Mouse (Mus musculus) heart, postnatal 14 days (tissue): ENCODE results near the gene Veph1. TPM values are rescaled to one million over a fixed set of nuclear protein-coding genes. Genes with fewer than 3 reads are reported as not detected.

ENCODE experiments used
- DNase-seq, 2 experiments: peaks; one replicate each; pipeline ENCODE4 v3.0.0; 2021 to 2022
- intact Hi-C: fragments of 180-260 bp; cut with DNase I; formaldehyde crosslinking; loops from one replicate; pipeline ENCODE4 v1.15.1; 2025
- long read RNA-seq, 2 experiments: library from polyadenylated mRNA; stranded (forward); transcript quantifications; one replicate each; pipeline ENCODE4 v2.0.0; 2021
- total RNA-seq, 2 experiments: library from RNA; stranded (reverse); gene quantifications; 2 replicates each; pipeline ENCODE4 v1.2.3; 2021

Veph1 gene
- total RNA-seq: under 1 TPM; 0.12 TPM
- long read RNA-seq, experiment 1: 0 reads
- long read RNA-seq, experiment 2, partial matches to known transcripts: 0 of 2 reads
- long read RNA-seq, experiment 2, other reads (novel, unspliced or antisense): 2 of 2 reads

DNA sequence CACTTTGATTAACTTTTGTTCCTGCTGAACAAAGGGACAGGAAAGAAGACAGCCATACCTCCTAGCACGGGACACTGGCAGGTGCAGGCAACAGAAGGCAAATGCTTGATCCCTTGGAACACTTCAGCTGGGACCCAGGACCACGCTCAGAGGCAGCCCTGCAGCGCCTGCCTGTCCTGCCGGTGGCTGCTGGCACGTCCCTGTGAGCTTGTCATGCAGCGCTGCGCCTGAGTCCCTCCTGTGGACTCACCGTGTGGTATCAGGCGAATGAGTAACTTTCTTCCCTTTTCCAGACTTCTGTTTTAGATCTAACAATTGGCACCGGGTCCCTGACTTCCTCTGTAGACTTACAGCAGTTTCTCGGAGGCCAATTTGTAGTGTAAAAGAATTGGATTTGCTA is at the start of gene Veph1:
Veph1 (minus strand) TSS at position 293 of the 400 bp plus-strand sequence.
- no peak for DNase-seq
- intact Hi-C loops: no loop called here

DNA sequence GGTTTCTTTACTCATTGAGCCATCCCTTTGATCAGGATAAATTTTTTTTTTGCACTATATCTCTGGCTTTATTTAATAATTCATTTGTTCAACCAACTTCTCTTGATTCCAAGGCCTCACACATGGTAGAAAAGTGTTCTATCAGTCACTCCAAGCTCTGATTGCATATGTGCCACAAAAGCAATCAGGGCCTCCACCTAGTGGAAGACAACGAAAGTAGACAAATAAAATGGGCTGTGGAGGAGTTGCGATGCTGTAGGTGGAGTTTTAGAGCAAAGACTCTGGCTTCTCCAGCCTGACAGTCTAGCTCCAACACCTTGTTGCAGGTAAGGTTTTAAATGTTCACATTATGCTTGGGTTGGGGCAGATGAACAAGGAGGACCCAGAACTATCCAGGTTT is 44.1 kb upstream of the Veph1 start:
- no peak for DNase-seq
- intact Hi-C loops: no loop called here

DNA sequence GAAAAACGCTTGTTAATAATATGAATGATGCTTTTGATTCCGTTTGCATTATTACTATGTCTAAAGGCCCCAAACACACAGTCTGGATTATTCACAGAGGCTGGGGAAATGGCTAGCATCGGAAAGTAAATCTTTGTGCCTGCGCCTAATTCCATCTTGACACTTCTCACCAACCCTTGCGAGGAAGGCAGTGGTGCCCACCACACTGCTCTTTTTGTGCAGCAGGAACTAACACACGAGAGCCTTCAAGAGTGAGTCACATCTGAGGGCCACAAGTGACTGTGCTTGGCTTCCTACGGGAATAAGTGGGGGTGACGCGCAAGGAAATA is 35.7 kb upstream of the Veph1 start:
- DNase-seq: no peak
- intact Hi-C loops: loop anchor here (1.0 to 5.0 kb wide), 2 partner anchors 935 to 1012 kb away; no protein-coding TSS in a partner anchor

DNA sequence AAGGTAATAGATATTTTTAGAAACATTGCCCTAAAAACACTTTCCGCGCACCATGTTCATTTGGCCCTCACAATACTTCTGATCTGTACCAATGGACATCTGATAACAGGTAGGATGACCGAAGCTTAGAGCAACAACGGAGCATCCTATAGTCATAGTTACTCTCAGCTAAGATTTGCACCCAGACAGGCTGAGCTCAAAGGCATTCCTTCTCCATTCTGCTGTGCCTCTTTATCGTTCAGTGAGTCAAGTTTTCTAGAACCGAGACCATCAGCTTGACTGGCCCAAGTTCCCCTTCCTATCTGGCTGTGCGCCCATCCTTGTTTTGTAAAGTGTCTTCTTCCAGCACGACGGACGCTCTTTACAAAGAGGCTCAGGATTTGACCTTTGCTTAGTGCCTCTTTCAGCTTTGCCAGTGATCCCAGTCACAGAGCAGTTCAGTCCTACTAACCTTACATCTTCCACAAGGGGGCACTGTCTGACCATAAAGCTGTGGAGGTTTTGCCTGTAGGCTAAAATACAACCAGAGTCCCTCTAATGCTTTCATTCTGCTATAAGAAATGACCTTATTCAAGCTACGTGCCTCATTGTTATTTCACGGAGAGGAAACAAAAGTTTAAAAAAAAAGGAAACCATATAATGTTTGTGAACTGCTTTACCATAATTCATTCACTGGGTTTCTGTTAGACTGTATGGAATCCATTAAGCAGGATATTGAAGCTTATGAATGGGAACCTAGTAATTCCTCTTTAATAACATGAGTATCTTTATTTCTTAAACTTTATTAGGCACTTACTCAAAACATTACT is 35.2 kb upstream of the Veph1 start:
- peak; percentile 41 to 77 for DNase-seq
- intact Hi-C loops: loop anchor here (1.0 to 5.0 kb wide), 2 partner anchors 936 to 1013 kb away; no protein-coding TSS in a partner anchor

DNA sequence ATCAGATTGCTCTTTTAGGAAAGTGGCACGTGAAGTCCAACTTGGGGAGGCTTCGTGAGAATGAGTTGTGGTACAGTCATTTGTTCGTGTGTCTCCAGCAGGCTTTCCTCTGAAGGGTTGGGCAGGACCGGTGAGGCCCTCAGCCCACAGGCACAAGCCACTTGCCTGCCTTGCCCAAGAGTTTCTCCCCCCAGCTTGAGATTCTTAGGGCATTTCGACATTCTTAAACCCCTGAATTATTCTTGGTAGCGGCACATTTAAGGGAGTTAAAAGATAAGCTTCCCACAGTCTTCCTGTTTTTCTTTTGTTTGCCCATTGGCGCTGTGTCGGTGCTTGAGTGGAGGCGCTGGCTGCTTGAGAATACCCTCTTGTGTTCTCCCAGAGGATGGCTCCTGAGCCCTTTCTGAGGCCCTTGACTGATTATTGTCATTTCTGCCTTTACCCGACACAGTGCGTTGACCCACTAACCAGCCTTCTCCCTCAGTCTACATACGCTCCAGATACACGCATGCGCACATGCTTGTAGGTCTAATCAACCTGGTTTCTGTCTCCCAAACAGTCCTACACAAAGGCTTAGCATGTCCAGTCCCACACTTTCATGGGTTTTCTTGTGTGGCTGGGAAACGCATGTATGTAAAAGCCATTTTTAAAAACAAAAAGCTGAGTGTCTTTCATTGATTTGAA is 34.4 kb upstream of the Veph1 start:
- intact Hi-C loops: loop anchor here (5.0 kb wide), 1 partner anchor 936 kb away; no protein-coding TSS in a partner anchor
- no peak for DNase-seq

DNA sequence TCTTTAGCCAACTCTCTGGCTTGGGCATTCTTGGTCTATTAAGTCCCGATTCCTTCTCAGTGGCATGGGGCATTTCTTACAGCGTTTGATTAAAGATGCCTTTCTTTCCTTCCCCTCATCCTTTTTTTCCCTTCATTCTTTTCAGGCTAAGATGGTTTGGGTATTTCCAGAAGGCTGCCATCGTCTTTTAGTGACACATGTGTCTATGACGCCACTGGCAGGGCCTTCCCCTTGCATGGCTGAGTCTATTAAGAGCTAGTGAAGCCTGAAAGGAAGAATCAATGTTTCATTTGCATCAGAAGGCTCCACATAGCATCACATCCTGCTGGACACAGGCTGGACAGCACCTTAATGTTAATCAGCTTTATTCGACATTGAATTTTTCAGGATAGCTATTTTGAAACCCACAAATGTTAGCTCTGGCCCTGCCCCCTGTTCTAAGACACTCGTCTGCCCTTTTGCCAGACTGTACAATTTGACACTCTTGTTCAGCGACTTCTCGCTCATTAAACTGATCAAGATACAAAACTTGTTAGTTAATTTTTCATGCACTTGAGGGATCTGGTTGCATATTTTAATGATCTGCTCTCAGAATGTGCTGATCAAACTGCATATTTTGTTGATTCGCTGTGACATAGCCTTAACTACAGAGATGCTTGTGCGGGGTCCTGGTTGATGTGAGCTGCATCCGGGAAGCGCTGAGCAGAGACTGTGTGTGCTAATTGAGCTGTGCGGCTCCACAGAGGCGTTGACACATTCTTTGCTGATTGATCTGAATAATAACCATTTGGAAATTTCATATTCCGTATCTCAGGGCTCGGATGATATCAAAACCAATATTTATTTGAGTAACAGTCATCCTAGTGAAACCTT is 29.6 kb upstream of the Veph1 start:
- intact Hi-C loops: no loop called here
- no peak for DNase-seq

DNA sequence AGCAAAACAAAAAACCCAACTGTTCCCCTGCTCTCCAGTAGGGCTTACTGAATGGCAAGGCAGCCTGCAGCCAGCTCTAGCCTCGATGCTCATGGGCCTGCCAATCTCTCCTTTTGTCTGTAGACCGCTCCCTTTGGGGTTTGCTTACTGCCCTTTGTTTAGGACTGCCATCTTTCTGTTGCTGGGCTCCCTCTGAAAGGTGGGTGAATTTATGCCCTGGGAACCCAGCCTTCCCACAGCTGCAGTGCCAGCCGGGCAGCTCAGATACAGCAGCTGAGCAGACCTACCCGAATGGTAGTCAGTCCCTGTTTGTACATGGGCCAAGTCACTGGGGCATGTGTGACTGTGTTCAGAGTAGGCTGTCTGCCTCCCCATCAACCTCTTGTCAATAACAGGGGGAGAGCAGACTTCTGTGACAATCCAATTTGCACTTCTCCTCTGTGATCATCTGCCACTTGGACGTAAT is 28.9 kb upstream of the Veph1 start:
- no peak for DNase-seq
- intact Hi-C loops: no loop called here

DNA sequence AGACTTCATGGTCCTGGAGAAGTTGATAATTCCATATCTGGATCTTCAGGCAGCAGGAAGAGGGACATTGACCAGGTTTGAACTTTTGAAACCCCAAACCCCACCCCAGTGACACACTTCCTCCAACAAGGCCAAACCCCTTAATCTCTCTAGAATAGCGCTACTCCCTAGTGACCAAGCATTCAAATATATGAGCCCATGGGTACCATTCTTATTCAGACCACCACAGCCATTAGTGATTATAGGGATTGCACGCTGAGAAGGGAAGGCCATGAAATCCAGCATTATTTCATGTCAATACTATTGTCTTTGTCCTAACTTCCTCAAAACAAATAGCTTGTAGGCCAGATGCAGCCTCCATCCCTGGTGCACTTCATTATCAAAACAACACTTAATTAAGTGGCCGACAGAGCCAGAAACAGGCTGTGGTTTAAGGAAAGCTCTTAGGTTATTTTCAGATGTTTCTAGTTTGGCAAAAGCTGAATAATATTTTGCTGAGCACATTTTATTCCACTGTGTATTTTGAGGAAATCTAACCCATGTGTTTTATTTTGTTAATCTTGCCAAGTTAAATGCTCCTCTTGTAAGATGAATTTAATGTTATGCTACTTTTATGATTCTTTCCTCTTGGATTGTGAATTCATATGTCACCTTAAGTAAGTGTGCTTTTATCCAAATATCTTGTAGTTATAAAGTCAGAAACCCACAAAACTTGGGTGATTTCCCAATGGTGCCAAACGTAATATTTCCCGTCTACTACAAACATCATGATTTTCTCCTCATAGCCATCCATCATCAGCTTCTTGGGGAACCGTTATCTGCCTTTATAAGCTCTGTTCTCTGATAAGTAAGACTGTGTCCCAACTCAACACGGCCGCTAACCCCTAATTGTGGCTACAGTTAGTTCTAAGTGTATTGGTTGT is 18.4 kb upstream of the Veph1 start:
- no peak for DNase-seq
- intact Hi-C loops: no loop called here

DNA sequence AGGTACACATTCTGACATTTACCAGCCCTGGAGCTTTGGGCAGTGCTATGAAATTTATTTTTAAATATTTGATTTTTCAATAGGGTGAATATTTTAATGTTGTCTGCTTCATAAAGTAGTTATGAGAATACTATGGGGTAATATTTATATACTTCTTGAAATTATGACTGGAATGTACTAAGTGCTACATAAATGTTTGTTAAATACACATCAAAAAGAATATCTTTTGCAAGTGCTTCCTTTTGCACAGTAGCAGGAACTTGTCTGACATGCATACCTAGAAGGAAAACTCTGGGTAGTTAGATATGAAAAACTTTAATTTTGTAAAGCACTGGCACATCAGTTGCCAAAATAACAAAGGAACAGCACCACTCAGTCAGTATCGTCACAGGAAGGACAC is 13.9 kb upstream of the Veph1 start:
- DNase-seq: no peak
- intact Hi-C loops: no loop called here

DNA sequence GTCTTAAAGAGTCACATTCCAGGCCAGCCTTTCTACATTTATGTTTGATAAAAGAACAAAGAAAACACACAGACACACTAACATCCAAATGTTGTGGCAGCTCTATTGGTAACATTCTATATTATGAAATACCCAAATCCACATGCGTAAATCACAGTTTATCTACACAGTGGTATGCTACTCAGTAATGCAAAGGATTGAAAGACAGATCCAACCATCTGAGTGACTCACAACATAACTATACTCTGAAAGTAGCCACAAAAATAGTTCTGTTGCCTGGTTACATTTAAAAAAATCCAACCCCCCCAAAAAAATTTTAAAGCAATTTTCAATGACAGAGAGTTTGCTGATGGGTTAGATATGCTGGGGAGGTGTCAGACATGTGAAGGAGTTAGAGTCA is 12.9 kb upstream of the Veph1 start:
- no peak for DNase-seq
- intact Hi-C loops: no loop called here

DNA sequence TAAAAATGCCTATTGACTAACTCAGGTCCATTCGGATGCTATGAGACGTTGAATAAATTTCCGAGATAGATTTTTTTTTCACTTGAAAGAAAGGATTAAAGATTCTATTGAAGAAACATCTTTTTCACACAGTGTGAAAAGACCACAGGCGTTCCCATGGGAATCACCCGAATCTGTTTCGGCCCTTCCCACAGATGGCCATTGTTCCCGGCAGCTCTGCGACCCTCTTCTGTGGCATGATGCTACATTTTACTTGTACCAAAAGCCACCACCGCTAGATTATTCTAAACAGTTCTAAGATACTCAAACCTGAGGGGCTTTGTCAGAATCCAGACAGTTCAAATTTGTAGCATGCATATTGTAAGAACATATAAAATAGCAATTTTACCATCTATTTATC is 1.4 kb downstream of the Veph1 start:
- intact Hi-C loops: no loop called here
- DNase-seq: no peak

DNA sequence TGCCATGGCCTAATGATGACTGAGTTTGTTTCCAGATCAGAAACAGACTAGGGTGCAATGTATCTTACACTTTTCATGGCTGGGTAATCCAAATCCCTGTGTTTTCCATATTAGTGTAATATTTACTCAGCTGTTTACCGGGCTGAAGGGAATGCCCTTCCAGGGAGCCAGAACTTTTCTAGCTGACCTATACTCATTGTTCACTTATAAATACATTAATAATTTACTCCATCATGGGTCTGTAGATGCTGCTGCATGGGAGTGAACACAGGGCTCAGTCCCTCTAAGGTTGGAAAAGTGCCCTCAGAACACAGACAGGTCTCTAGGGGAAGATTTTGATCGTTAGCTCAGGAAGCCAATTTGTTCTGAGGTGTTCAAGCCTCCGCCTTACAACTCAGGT is 1.9 kb downstream of the Veph1 start:
- intact Hi-C loops: no loop called here
- no peak for DNase-seq

DNA sequence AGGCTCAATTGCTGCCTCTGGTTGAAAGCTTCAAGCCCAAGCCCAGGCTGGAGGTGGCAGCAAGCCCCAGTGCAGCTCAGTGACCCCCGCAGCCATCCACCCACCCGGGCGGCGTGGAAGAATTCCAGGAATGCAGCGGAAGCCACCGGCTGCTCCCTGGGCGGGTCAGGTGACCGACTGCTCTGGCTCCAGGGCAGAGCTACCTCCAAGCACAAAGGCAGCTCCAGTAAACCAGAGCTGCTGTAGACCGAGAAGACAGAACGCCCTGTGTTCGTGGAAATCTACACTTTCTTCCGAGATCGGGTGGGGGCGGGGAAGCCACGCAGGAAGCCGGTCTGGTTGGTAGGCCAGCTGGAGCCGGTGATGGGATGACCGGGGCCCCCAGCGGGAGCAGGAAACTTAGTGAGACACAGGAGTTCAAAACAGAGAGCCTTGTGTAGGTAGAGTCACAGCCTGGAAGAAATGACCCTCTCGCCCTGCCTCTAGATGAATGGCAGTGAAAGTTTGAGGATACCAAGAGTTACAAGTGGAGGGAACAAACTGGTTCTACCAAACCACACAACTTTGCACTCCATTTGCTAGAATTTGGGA is 4.2 kb downstream of the Veph1 start:
- intact Hi-C loops: no loop called here
- DNase-seq: peak; percentile 19 to 47

DNA sequence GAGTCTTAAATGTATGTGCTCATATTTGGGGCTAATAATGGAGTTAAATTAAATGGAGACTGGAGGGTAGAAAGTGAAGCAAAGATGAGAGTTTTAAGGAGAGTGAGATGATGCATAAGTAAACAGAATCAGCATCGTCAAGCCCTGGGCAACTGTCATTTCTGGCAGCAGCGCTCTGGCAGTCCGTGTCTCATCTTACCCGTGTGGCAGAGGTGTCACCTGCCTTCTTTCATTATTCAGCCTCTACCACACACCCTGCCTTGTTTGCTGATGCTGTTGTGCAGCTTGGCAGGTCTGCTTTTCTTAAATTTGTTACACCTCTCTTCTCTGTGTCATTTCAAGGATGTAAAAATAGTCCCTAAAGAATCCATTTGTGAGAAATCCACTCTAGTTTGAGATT is 33.4 kb downstream of the Veph1 start:
- intact Hi-C loops: loop anchor here (2.0 kb wide), 1 partner anchor 258 kb away; no protein-coding TSS in a partner anchor
- DNase-seq: no peak

DNA sequence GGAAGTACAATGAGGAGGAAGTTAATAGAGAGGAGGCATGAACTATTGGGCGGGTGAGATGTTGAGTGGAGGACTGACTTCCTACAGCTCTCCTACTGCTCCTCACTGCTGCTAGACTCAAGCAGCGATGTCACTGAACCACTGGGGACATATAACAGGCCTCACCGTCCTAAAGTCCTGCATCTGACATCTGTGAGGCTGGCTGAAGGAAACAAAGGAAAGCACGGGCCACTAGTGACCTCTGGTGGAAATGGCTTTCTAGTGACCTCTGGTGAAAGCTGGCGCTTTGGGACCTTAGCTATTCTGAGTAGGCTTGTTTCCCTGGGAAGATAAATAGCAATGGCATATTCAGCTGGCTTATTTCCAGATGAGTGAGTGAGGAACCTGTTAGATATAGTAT is 34.3 kb downstream of the Veph1 start:
- intact Hi-C loops: loop anchor here (2.0 kb wide), 1 partner anchor 258 kb away; no protein-coding TSS in a partner anchor
- peak; percentile 20 to 45 for DNase-seq

DNA sequence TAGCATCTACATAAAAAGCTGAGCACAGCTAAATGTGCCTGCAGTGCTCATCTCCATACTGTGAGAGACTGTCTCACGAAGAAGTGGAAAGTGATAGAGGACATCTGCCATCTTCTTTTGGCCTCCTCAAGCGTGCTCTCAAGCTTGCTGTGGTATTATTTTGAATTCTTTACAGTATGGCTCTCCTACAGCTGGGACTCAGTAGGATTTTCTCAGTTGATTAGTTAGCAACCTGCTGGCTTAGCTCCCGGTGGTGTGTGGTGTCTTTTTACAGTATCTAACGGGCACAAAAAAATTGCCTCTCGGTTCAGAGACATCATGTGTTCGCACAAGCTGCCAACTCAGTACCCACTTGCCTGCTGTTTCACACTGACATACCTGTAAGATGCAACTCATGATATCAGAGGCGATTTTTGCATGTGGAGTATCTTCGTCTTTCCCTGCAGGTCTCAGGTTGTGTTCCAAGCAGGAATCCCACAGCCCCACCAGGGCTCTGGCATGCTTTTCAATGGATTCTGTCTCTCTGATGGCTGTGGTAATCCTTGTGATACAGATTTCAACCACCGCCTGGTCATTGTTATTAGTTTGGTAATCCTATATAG is 42.0 kb downstream of the Veph1 start:
- no peak for DNase-seq
- intact Hi-C loops: no loop called here

DNA sequence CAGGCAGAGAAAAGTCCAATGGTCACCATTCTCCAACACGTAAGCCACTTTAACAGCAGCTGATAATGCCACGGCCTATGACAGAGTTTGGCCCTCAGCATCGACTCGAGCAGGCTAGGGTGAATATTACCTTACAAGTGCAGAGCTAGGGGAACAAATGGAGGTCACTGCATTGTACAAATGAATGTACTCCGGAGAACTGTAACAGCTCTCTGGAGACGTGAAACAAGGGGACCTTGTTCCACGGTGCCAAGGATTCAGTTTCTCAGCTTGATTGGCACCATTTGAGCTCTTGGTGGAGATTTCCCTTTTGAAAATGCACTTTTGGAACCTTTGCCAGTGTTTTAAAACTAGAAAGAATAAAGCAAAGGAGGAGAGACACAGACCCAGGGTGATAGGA is 44.8 kb downstream of the Veph1 start:
- DNase-seq: no peak
- intact Hi-C loops: no loop called here

DNA sequence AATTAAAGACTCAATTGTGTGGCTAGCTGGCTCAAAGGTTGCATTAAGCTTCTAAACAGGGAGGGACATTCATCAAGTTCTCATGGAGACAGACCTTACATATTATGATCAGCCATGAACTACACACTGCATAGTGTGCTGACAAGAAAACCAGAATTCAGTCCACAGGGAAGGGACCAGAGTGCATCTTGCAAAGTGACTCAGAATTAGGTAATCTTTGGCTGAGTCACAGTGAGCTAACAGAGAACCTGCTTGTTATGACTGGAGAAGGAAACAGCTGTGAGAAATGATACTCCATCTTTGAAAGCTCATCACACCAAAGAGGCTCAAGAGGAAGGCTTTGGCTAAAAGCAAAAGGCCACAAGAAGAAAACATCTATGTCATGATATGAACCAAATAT is 56.2 kb downstream of the Veph1 start:
- intact Hi-C loops: no loop called here
- DNase-seq: no peak
